Mouse (Mus musculus) liver, postnatal 0 days (tissue): ENCODE results near the gene Smyd5. TPM values are rescaled to one million over a fixed set of nuclear protein-coding genes. Genes with fewer than 3 reads are reported as not detected.

Experiments used
- ATAC-seq: fragments of 200-750 bp; cut with Nextera tagmentation; 2 replicates; pipeline ENCODE4 v1.8.0; 2017; ENCODE audit warnings: mild to moderate bottlenecking, moderate library complexity
- DNase-seq: peaks from one replicate; pipeline ENCODE4 v3.0.0-alpha.2; 2016
- H3K27ac ChIP-seq: fragments of 300-500 bp; sonication (generic); 2 replicates; pipeline ENCODE4 v1.5.1; 2014; ENCODE audit warnings: antibody characterized with exemption, moderate library complexity, mild to moderate bottlenecking, low read depth
- H3K27me3 ChIP-seq: fragments of 300-500 bp; sonication (generic); 2 replicates; pipeline ENCODE4 v1.6.1; 2014; ENCODE audit warnings: low read length, control low read depth, mixed read lengths; ENCODE audit not compliant: insufficient read depth
- H3K36me3 ChIP-seq: fragments of 300-500 bp; sonication (generic); replicated peaks from 2 replicates; pipeline ENCODE4 v1.6.1; 2014; ENCODE audit warnings: mild to moderate bottlenecking, control low read depth, low read length, moderate library complexity, mixed read lengths; ENCODE audit not compliant: insufficient read depth
- H3K4me1 ChIP-seq: fragments of 300-500 bp; sonication (generic); 2 replicates; pipeline ENCODE4 v1.6.1; 2014; ENCODE audit warnings: antibody characterized with exemption, mild to moderate bottlenecking, control low read depth; ENCODE audit not compliant: insufficient read depth
- H3K4me2 ChIP-seq: fragments of 300-500 bp; sonication (generic); 2 replicates; pipeline ENCODE4 v1.6.1; 2014; ENCODE audit warnings: low read depth, mild to moderate bottlenecking, low read length, moderate library complexity, mixed read lengths
- H3K4me3 ChIP-seq: fragments of 300-500 bp; sonication (generic); 2 replicates; pipeline ENCODE4 v1.5.1; 2014; ENCODE audit warnings: low read depth, low read length
- H3K9ac ChIP-seq: fragments of 300-500 bp; sonication (generic); replicated peaks from 2 replicates; pipeline ENCODE4 v1.6.1; 2014; ENCODE audit warnings: mild to moderate bottlenecking, moderate library complexity
- H3K9me3 ChIP-seq: fragments of 300-500 bp; sonication (generic); 2 replicates; pipeline ENCODE4 v1.6.1; 2016; ENCODE audit warnings: mild to moderate bottlenecking, control low read depth, low read length, mixed read lengths
- CTCF ChIP-seq: sonication (generic); IDR thresholded peaks from 2 replicates; pipeline ENCODE4 v1.5.1; 2016; ENCODE audit warnings: antibody characterized with exemption, low read depth
- EP300 ChIP-seq: IDR thresholded peaks from 2 replicates; pipeline ENCODE4 v1.6.1; 2016; ENCODE audit warnings: antibody characterized with exemption, low read depth, mild to moderate bottlenecking
- WGBS: fragments of 180-500 bp; shearing (Covaris S2); extraction: QIAGEN DNeasy Blood & Tissue Kit; methylation state at CpG from one replicate; pipeline ENCODE4 v1.1.7; 2014; ENCODE audit not compliant: insufficient replicate concordance; 5-methylcytosine and 5-hydroxymethylcytosine counted together
- polyA plus RNA-seq: library from polyadenylated mRNA; unstranded; fragments of >200 nt; fragmentation: Nextera tagmentation; extraction: Ambion mirVana; gene quantifications from 2 replicates; pipeline ENCODE4 v1.2.1, GENCODE M21; 2015

Smyd5 gene
- polyA plus RNA-seq, 1 experiment from 2014 or later: 11.3 TPM

DNA sequence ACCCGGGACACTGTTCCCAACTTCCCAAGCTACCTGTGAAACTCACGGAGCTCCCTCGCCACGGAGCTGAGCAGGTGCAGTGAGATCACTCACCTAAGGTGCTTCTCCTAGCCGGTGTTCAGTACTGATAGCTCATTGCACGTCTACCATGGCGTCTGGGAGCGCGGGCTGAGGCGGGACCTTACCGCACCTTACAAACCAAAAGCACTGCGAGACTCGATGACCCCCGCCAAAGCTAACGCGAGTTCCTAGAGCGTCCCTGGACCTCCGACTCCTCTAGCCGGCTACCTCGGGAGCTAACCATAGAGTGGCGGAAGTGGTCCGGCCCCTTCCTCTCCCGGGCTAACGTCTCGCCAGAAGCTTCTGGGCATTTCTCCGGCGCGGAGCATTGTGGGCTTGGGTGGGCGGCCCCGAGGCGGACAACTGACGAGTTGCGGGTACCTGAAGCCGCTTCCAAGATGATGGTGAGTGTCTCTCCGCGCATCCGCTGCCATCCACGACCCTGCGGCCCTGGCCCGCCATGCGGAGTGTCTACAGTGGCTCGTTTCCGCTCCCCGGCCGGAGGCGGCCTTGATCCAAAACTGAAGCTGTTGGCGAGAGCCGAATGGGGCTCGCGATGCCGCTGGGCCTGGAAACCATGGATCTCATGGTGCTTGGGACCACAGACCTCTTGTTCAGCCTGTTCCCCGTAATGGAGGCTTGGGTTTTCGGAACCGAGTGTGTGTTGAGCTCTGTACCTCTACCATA lies 20.0 kb downstream of the Smyd5 start, which contains the start of gene Pradc1:
Pradc1 (minus strand) TSS at position 307 of the 747 bp plus-strand sequence.
- DNase-seq (peak; percentile 96), ATAC-seq (peak; percentile 79)
- under 1% methylated on average over 53 of the region's 54 CpGs for WGBS
- Histone ChIP-seq H3K27me3 (no peaks in the 10 kb centered on the region), H3K9ac (peak within 1 kb of the TSS; percentile 93), H3K4me1 (peaks cover 44% of the 10 kb centered on the region), H3K27ac (peak within 1 kb of the TSS; percentile 89), H3K36me3 (peaks cover 5% of the 10 kb centered on the region; the same call in 1 of the 2 replicates), H3K9me3 (no peaks in the 10 kb centered on the region), H3K4me2 (peak within 1 kb of the TSS; percentile 97), H3K4me3 (peak within 1 kb of the TSS; percentile 83)
- TF ChIP-seq EP300 (peak; percentile 70), CTCF (no peak)

DNA sequence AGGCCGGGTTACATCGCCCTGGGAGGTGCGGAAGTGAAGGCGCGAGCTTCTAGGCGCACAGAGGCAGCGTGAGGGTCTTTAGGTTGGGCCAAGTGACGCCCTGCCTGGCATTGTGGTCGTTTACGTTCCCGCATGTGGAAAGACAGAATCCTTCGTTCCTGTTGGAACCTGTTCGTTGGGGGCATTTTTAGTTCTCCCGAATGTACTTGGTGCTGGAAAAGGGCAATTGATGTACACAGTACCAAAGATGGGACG lies 20.5 kb downstream of the Smyd5 start:
- no peak for TF ChIP-seq EP300
- TF ChIP-seq CTCF: no peak
- ATAC-seq (no peak), DNase-seq (no peak)
- Histone ChIP-seq H3K36me3 (no peaks in the 10 kb centered on the region; the same call in 1 of the 2 replicates), H3K4me2 (peak overlapping the region; percentile 97), H3K4me1 (peaks cover 44% of the 10 kb centered on the region), H3K27me3 (no peaks in the 10 kb centered on the region), H3K9me3 (no peaks in the 10 kb centered on the region), H3K27ac (peak overlapping the region; percentile 89), H3K9ac (peak overlapping the region; percentile 93), H3K4me3 (peak overlapping the region; percentile 83)
- 0% methylated on average over 15 of the region's 15 CpGs for WGBS

- H3K27me3 ChIP-seq: no peaks in the 10 kb centered on the region
- peak overlapping the region; percentile 89 for H3K27ac ChIP-seq
- DNase-seq (no peak), ATAC-seq (no peak)
- H3K36me3 ChIP-seq: no peaks in the 10 kb centered on the region; the same call in 1 of the 2 replicates
- peak overlapping the region; percentile 83 for H3K4me3 ChIP-seq
- H3K9me3 ChIP-seq: no peaks in the 10 kb centered on the region
- peak overlapping the region; percentile 93 for H3K9ac ChIP-seq
- WGBS: 6% methylated on average over 7 of the region's 7 CpGs
- TF ChIP-seq CTCF (no peak), EP300 (no peak)
- H3K4me2 ChIP-seq: peak overlapping the region; percentile 97
- H3K4me1 ChIP-seq: peaks cover 48% of the 10 kb centered on the region
Measured at GRCm38 (mm10) chr6:85452816-85453215, 21.0 kb downstream of the Smyd5 start.

- H3K27ac ChIP-seq: no peak overlapping the region
- TF ChIP-seq EP300 (no peak), CTCF (no peak)
- WGBS: 78% methylated on average over 2 of the region's 2 CpGs
- peaks cover 24% of the 10 kb centered on the region for H3K4me1 ChIP-seq
- H3K4me3 ChIP-seq: no peak overlapping the region
- H3K36me3 ChIP-seq: peaks cover 47% of the 10 kb centered on the region
- no peak for DNase-seq
- H3K9me3 ChIP-seq: no peaks in the 10 kb centered on the region
- no peak for ATAC-seq
- H3K27me3 ChIP-seq: no peaks in the 10 kb centered on the region
- no peak overlapping the region for H3K4me2 ChIP-seq
- H3K9ac ChIP-seq: no peak overlapping the region
Measured at GRCm38 (mm10) chr6:85459621-85460020, 27.8 kb downstream of the Smyd5 start.

- H3K9ac ChIP-seq: no peak overlapping the region
- H3K9me3 ChIP-seq: no peaks in the 10 kb centered on the region
- H3K27me3 ChIP-seq: no peaks in the 10 kb centered on the region
- TF ChIP-seq CTCF (peak; percentile 43), EP300 (no peak)
- H3K36me3 ChIP-seq: peaks cover 85% of the 10 kb centered on the region
- no peaks in the 10 kb centered on the region for H3K4me1 ChIP-seq
- DNase-seq (no peak), ATAC-seq (no peak)
- no peak overlapping the region for H3K4me3 ChIP-seq
- H3K27ac ChIP-seq: no peak overlapping the region
- H3K4me2 ChIP-seq: no peak overlapping the region
Measured at GRCm38 (mm10) chr6:85465381-85465780, 33.6 kb downstream of the Smyd5 start.

DNA sequence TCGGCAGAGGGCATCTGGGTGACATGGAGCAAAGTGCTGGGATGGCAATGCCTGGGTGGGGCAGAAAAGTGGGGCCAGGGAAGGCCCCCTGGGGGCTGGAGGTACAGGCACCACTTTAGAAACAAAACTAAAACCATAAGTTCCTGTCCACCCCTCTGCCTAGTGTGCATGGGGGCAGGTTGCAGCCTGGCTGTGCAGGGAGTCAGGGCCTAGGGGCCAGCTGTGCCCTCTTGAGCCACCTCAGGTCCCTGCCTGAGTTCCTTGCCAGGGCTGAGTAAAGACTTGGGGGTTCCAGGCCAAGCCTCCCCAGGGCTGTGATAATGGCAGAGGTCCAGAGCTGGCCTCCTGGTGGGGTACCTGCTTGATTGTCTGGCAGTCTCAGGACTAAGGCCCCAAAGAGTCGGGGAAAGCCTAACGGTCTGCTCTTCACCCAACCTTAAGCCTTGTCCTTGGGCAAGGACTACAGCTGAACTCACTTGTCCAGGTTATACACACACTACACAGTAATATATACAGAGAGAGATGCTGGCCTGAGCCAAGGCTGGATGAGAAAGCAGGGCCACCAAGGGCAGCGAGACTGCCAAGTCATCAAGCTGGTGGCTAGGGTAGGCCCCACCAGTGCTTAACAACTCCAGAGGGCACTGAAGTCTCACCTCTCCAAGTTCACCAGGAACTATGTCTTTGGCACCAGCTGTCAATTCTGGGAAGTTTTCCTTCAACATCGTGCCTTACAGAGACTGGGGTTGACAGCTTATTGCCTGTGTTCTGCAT lies 38.1 kb downstream of the Smyd5 start:
- H3K27me3 ChIP-seq: no peaks in the 10 kb centered on the region
- H3K4me2 ChIP-seq: no peak overlapping the region
- no peak overlapping the region for H3K27ac ChIP-seq
- no peak; the same call in 1 of the 2 replicates for ATAC-seq
- no peaks in the 10 kb centered on the region for H3K9me3 ChIP-seq
- 71% methylated on average over 5 of the region's 5 CpGs for WGBS
- H3K9ac ChIP-seq: no peak overlapping the region
- no peak for TF ChIP-seq EP300
- TF ChIP-seq CTCF: no peak
- peaks cover 44% of the 10 kb centered on the region for H3K36me3 ChIP-seq
- no peaks in the 10 kb centered on the region for H3K4me1 ChIP-seq
- no peak for DNase-seq
- no peak overlapping the region for H3K4me3 ChIP-seq
